Mouse (Mus musculus) bone marrow macrophage, adult 2 months (primary cell): ENCODE results near the gene Olfr1513.

Experiments used
- CTCF ChIP-seq: IDR thresholded peaks from 2 replicates; pipeline ENCODE4 v1.5.1; 2012; ENCODE audit warnings: low read depth, mild to moderate bottlenecking, low read length, moderate library complexity
- POLR2A ChIP-seq: IDR thresholded peaks from 2 replicates; pipeline ENCODE4 v1.6.1; 2012; ENCODE audit warnings: mild to moderate bottlenecking, low read depth, low read length, borderline replicate concordance

- TF ChIP-seq CTCF (no peak), POLR2A (no peak)
Measured at GRCm38 (mm10) chr14:52315283-52315780, 40.9 kb downstream of the Olfr1513 start.
